Mouse (Mus musculus) E14TG2a.4 (cell line): ENCODE measurements at regions not wholly inside any gene's neighbourhood (a gene's known extent, or its start where the extent isn't known, plus 50 kb on each side); places are given as distances from the start of the nearest gene placed in this dataset.

Experiments used
- CTCF ChIP-seq: conservative IDR thresholded peaks from 2 replicates; pipeline ENCODE4 v1.5.1; 2014; ENCODE audit warnings: low read length
- NANOG ChIP-seq: IDR thresholded peaks from 2 replicates; pipeline ENCODE4 v1.6.1; 2014; ENCODE audit warnings: borderline replicate concordance, low read length, mixed read lengths
- POU5F1 ChIP-seq: IDR thresholded peaks from 2 replicates; pipeline ENCODE4 v1.6.1; 2014; ENCODE audit warnings: low read length, borderline replicate concordance

DNA sequence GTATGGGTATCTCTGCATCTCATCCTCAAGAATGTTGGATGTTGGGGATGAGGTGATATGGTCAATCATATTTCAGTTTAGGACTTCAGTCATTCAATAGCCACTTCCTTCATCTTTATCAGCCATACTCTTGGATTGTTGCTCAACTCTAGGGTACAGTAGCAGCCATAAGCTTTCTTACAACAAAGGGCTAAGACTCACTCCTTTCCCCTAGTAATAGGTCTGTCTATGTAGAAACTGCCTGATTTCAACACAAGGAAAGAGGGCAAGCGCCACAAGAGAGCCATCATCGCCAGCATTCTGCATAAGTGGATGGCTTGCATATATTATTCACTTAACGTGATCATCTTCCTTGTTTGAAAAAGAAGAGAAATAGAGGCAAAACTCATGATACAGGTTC lies 107.5 kb upstream of the Rmdn2 start:
- TF ChIP-seq CTCF = no peak
- no peak for TF ChIP-seq POU5F1
- no peak for TF ChIP-seq NANOG
